Mouse (Mus musculus) kidney, adult 2 months (tissue): ENCODE results near the gene Mcrs1. TPM values are rescaled to one million over a fixed set of nuclear protein-coding genes. Genes with fewer than 3 reads are reported as not detected.

Experiments
- DNase-seq: peaks from one replicate; pipeline ENCODE4 v3.0.0; 2021
- H3K27ac ChIP-seq: fragments of 200-500 bp; 2 replicates; pipeline ENCODE4 v1.5.1; 2012; ENCODE audit warnings: low read depth, low read length, control low read depth, inconsistent platforms; ENCODE audit not compliant: insufficient read depth
- H3K27me3 ChIP-seq: fragments of 200-500 bp; replicated peaks from 2 replicates; pipeline ENCODE4 v1.6.1; 2012; ENCODE audit warnings: mild to moderate bottlenecking, moderate library complexity, low read length, inconsistent platforms; ENCODE audit not compliant: control insufficient read depth, insufficient read depth
- H3K36me3 ChIP-seq: fragments of 200-500 bp; 2 replicates; pipeline ENCODE4 v1.6.1; 2012; ENCODE audit warnings: mild to moderate bottlenecking, moderate library complexity, low read length, inconsistent platforms; ENCODE audit not compliant: control insufficient read depth, insufficient read depth
- H3K4me1 ChIP-seq: fragments of 200-500 bp; 2 replicates; pipeline ENCODE4 v1.6.1; 2011; ENCODE audit warnings: low read length; ENCODE audit not compliant: control insufficient read depth, insufficient read depth
- H3K4me3 ChIP-seq: fragments of 200-500 bp; 2 replicates; pipeline ENCODE4 v1.5.1; 2011; ENCODE audit warnings: mild to moderate bottlenecking, low read depth, low read length, control low read depth; ENCODE audit not compliant: insufficient read depth
- CTCF ChIP-seq: fragments of 200-500 bp; conservative IDR thresholded peaks from 2 replicates; pipeline ENCODE4 v1.5.1; 2011; ENCODE audit warnings: low read depth, mild to moderate bottlenecking, control low read depth, low read length, moderate library complexity, mixed read lengths; ENCODE audit not compliant: insufficient read depth, insufficient read length
- POLR2A ChIP-seq: fragments of 200-500 bp; IDR thresholded peaks from one replicate; pipeline ENCODE4 v1.6.1; 2011; ENCODE audit warnings: low read depth, low read length, control low read depth
- WGBS: fragments of 180-500 bp; shearing (Covaris S2); methylation state at CpG from one replicate; pipeline ENCODE4 v1.1.7; 2018; 5-methylcytosine and 5-hydroxymethylcytosine counted together
- polyA plus RNA-seq: library from polyadenylated mRNA; depleted of rRNA; stranded (reverse); fragments of >200 nt; gene quantifications from 2 replicates; pipeline ENCODE4 v1.2.3, GENCODE M21; 2012

The Mcrs1 gene
- polyA plus RNA-seq, 1 experiment: 70.6 TPM

DNA sequence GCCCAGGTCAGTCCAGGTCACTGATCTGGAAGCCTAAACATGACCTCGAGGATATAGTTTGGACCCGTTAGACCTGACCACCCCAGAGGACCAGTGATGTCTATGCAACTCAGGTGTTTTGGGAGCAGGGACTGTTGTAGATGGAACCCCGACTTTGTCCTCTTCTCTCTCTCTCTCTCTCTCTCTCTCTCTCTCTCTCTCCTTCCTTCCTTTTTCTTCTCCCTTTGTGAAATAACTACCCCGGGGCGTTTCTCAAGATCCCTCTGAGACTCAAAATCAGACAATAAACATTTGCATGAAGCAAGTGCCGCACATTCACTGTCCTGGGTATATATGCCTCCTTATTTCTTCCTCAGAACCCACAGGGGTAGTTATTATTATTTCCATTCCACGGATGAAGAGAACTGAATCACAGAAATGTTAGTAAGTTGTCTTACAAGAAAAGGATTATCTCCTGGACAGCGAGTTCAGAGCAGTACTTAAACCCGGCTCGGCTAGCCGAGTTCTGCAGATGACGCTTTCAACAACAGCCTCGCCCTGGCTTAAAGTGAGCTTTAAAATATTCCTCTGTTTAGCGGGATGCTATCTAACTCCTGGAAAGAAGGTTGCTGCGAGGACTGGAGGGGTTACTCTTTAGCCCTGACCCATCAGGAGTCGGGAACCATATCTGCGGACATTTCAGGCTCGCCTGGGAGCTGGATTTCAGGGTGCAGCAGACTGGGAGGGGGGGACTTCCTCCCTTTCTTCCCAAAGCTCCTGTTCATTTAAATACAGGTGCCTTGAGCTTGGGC is 28.8 kb downstream of the Mcrs1 start:
- Histone ChIP-seq H3K4me3 (peak overlapping the region; percentile 33; the same call in 1 of the 2 replicates), H3K27ac (no peak overlapping the region), H3K4me1 (no peaks in the 10 kb centered on the region), H3K36me3 (no peaks in the 10 kb centered on the region), H3K27me3 (peaks cover 7% of the 10 kb centered on the region)
- DNase-seq: no peak
- WGBS: 7% methylated on average over 18 of the region's 18 CpGs
- TF ChIP-seq CTCF (no peak), POLR2A (no peak)

DNA sequence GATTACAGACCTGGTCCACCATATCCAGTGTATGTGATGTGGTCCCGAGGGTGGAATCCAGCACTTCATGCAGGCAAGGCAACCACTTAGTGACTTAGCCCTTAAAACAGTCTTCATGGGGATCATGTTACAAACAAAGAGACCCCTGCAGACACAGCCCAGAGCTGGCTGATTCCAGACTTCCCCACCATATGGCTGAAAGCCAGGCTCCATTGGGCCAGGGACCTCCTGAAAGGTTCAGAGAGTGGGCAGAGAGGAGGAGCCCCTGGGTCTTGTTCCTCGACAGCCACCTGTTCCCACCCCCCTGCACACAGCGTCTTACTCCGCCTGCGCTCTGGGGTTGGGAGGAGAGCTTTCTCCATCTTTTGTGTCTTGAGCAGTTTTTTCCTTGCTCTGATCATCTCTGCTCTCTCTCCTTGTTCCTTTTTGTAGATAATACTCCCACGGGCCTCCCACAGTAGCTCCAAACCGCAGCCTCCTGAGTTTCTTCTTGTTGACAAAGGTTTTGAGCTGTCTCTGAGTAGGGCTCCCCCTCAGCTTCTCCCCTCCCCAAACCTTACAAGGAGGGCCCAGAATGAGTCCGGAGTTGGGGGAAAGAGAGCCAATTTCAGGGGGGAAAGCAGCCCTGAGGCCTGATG is 30.3 kb downstream of the Mcrs1 start:
- no peak for DNase-seq
- no peak overlapping the region for H3K27ac ChIP-seq
- WGBS: 25% methylated on average over 8 of the region's 8 CpGs
- TF ChIP-seq CTCF (no peak), POLR2A (no peak)
- no peak overlapping the region for H3K4me3 ChIP-seq
- peaks cover 7% of the 10 kb centered on the region for H3K27me3 ChIP-seq
- H3K4me1 ChIP-seq: no peaks in the 10 kb centered on the region
- no peaks in the 10 kb centered on the region for H3K36me3 ChIP-seq

DNA sequence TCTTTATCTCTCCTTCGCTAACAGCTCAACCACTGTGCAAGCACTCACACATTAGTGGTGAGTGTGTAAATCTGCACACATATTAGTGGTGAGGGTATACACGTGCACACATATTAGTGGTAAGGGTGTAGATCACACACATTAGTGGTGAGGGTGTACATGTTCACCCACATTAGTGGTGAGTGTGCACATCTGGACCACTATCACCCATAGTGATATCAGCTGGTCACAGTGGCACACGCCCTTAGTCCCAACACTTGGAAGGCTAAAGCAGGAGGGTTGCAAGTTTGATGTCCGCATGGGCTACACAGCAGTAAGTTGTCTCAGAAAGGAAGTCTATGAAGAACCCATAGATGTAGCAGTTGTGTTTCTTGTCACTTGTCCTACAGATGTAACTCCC is 34.1 kb downstream of the Mcrs1 start:
- no peak for TF ChIP-seq CTCF
- TF ChIP-seq POLR2A: no peak
- WGBS: 95% methylated on average over 4 of the region's 4 CpGs
- Histone ChIP-seq H3K27me3 (peaks cover 1% of the 10 kb centered on the region; the same call in 1 of the 2 replicates), H3K4me1 (no peaks in the 10 kb centered on the region), H3K4me3 (no peak overlapping the region), H3K27ac (no peak overlapping the region), H3K36me3 (no peaks in the 10 kb centered on the region)
- no peak for DNase-seq

DNA sequence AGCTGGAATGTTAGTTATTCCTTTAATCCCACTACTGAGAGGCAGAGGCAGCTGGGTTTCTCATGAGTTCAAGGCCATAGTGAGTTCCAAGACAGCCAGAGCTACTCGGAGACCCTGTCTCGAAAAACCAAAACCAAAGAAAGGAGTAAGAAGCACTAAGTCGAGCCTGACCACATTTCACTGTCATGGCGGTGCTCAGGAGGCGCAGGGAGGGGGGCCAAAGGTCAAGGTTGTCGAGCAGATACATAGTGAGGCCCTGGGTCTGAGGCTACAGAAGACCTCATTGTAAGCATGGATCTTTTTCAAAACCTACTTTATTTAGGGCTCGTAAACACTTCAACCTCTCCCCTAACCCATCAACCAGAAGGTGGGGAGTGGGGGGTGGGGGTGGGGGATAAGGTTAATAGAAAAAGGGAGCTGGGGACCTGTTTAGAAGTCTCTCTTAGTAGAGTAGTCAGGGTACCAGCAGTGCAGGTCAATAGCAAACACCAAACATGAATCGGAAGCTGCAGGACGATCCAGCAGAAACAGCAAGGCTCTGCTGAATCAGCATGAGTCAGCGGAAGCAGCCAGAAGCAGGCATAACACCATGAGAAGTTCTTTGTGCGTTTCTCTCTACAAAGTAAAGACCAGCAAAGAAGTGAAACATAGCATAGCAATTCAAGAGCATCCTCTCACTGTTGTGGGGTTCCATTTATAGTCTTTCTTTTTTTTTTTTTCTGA is 35.9 kb downstream of the Mcrs1 start:
- H3K27ac ChIP-seq: no peak overlapping the region
- no peak for TF ChIP-seq CTCF
- TF ChIP-seq POLR2A: no peak
- no peak for DNase-seq
- WGBS: 81% methylated on average over 11 of the region's 11 CpGs
- H3K36me3 ChIP-seq: no peaks in the 10 kb centered on the region
- no peak overlapping the region for H3K4me3 ChIP-seq
- no peaks in the 10 kb centered on the region for H3K4me1 ChIP-seq
- no peaks in the 10 kb centered on the region for H3K27me3 ChIP-seq

DNA sequence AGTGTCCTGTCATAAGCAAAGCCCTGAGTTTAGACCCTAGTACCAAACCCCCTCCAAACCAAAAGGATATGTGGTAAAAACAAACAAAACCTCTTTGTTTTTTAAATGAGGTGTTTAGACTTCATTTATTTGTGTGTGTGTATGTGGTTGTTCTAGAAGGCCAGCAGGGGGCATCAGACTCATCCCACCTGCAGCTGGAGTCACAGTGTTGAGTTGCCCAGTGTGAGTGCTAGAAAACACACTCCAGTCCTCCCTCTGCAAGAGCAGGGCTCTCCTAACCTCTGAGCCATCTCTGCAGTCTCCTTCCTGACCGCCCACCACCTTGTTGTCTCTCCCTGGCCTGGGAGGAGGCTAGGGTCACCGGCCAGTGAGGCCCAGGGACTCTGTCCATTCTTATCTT is 36.8 kb downstream of the Mcrs1 start:
- WGBS: 86% methylated on average over 2 of the region's 2 CpGs
- DNase-seq: peak; percentile 45
- peak; percentile 65 for TF ChIP-seq CTCF
- TF ChIP-seq POLR2A: no peak
- no peaks in the 10 kb centered on the region for H3K4me1 ChIP-seq
- no peaks in the 10 kb centered on the region for H3K36me3 ChIP-seq
- H3K27me3 ChIP-seq: no peaks in the 10 kb centered on the region
- H3K27ac ChIP-seq: no peak overlapping the region
- no peak overlapping the region for H3K4me3 ChIP-seq

DNA sequence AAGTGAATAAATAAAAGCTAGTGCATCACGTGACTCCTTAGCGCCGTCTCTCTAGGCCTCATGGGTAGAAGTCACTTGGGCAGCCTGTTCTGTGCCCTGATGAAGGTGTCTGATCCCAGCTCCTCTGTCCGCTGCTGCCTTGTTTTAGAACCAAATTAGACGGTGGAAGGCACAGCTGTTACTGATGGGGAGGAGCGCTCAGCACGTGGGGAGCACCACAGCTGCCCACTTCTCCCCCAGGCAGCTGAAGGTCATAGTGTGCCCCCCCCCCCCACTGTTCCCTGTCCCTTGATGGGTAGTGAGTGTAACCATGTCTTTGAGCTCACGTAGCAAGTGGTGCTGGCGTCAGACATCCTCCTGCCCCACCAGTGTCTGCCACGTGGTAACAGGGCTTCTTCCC is 38.6 kb downstream of the Mcrs1 start:
- TF ChIP-seq POLR2A: no peak
- no peak for TF ChIP-seq CTCF
- WGBS: 86% methylated on average over 10 of the region's 10 CpGs
- Histone ChIP-seq H3K36me3 (no peaks in the 10 kb centered on the region; the same call in 1 of the 2 replicates), H3K4me1 (no peaks in the 10 kb centered on the region), H3K27me3 (no peaks in the 10 kb centered on the region), H3K27ac (no peak overlapping the region), H3K4me3 (no peak overlapping the region)
- no peak for DNase-seq

DNA sequence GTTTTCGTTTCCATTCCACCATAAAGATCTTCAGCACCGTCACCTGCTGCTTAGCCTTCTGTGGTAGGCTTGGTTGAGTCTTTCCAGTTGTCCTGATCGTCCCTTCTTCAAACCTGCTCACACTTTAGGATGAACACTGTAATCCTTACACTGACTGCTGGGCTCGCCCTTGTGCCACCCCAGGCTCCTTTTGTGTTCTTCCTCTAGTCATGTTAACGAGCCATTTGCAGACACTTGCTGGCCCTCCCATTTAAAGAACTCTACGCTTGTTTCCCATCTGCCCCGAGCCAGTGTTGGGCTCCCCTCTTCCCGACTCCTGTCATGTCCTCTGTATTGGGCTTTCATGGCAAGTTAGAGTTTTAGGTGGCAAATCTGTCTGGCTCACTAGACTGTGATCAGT is 45.8 kb downstream of the Mcrs1 start:
- TF ChIP-seq CTCF (no peak), POLR2A (no peak)
- Histone ChIP-seq H3K4me3 (no peak overlapping the region), H3K27ac (no peak overlapping the region), H3K36me3 (no peaks in the 10 kb centered on the region; the same call in 1 of the 2 replicates), H3K4me1 (no peaks in the 10 kb centered on the region), H3K27me3 (no peaks in the 10 kb centered on the region)
- WGBS: 78% methylated on average over 8 of the region's 8 CpGs
- no peak for DNase-seq
